Mouse (Mus musculus): ENCODE measurements around the gene Acaa1a.
A peak's percentile ranks its signal among the peaks of the same experiment; 100 is the strongest.

Acaa1a gene

GRCm38 (mm10) chr9:119339558-119340211, at the start of gene Acaa1a:
Gene Acaa1a, plus strand, starts transcription at chr9:119339676.
- DNase-seq = peak; percentile 80

GRCm38 (mm10) chr9:119290791-119291190, 48.7 kb upstream of the Acaa1a start:
- DNase-seq = no peak

GRCm38 (mm10) chr9:119297696-119298095, 41.8 kb upstream of the Acaa1a start:
- DNase-seq = no peak

GRCm38 (mm10) chr9:119298563-119298962, 40.9 kb upstream of the Acaa1a start:
- no peak for DNase-seq

GRCm38 (mm10) chr9:119305863-119306262, 33.6 kb upstream of the Acaa1a start:
- DNase-seq = no peak

GRCm38 (mm10) chr9:119309067-119309466, 30.4 kb upstream of the Acaa1a start:
- no peak for DNase-seq

GRCm38 (mm10) chr9:119313096-119313495, 26.4 kb upstream of the Acaa1a start:
- no peak for DNase-seq

GRCm38 (mm10) chr9:119318891-119319290, 20.6 kb upstream of the Acaa1a start:
- DNase-seq = no peak

- DNase-seq = no peak
Measured at GRCm38 (mm10) chr9:119320446-119320845, 19.0 kb upstream of the Acaa1a start.

GRCm38 (mm10) chr9:119320946-119321345, 18.5 kb upstream of the Acaa1a start:
- no peak for DNase-seq

- DNase-seq = peak; percentile 60
Measured at GRCm38 (mm10) chr9:119321392-119322229, 17.9 kb upstream of the Acaa1a start.

GRCm38 (mm10) chr9:119322289-119323259, 16.9 kb upstream of the Acaa1a start, which contains the start of gene Oxsr1:
Gene Oxsr1, minus strand, starts transcription at chr9:119322427.
- DNase-seq = peak; percentile 99

GRCm38 (mm10) chr9:119323260-119323645, 16.2 kb upstream of the Acaa1a start:
- no peak for DNase-seq

GRCm38 (mm10) chr9:119324130-119324529, 15.3 kb upstream of the Acaa1a start:
- DNase-seq = no peak

- no peak for DNase-seq
Measured at GRCm38 (mm10) chr9:119328488-119328887, 11.0 kb upstream of the Acaa1a start.

GRCm38 (mm10) chr9:119330186-119330963, 9.1 kb upstream of the Acaa1a start:
- DNase-seq = no peak

- DNase-seq = peak; percentile 28
Measured at GRCm38 (mm10) chr9:119334324-119334723, 5.2 kb upstream of the Acaa1a start.

- DNase-seq = no peak
Measured at GRCm38 (mm10) chr9:119334834-119335233, 4.6 kb upstream of the Acaa1a start.

GRCm38 (mm10) chr9:119335571-119335970, 3.9 kb upstream of the Acaa1a start:
- DNase-seq = no peak

GRCm38 (mm10) chr9:119337842-119338241, 1.6 kb upstream of the Acaa1a start:
- no peak for DNase-seq

GRCm38 (mm10) chr9:119338350-119338749, 1.1 kb upstream of the Acaa1a start:
- no peak for DNase-seq

GRCm38 (mm10) chr9:119339106-119339505, 370 bp upstream of the Acaa1a start:
- no peak for DNase-seq
